Mouse (Mus musculus): ENCODE results near the gene Tiam1. TPM values are rescaled to one million over a fixed set of nuclear protein-coding genes. Genes with fewer than 3 reads are reported as not detected.

The Tiam1 gene
- polyA plus RNA-seq, 3 experiments from 2014 or later: 31.4 to 71.7 (median 56.0) TPM

DNA sequence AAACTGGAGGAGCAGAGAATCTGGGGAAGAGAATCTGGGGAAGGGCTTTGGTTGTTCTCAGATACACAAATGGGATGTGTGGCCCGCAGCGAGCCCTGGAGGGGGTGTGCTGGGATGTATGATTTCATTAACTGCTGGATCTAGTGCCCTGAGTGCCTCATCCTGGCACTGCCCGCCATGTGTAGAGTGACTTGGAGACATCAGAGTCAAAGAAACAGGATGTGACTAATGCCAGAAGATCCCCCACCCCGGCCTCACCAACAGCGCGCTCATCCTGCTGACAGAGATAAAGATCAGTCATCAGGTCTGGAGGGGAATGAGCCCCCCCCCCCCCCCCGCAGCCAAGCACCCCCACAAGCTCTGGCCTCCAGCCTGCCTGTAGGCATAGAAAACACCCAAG, 308.0 kb downstream of the Tiam1 start:
- ATAC-seq: peak; percentile 63

DNA sequence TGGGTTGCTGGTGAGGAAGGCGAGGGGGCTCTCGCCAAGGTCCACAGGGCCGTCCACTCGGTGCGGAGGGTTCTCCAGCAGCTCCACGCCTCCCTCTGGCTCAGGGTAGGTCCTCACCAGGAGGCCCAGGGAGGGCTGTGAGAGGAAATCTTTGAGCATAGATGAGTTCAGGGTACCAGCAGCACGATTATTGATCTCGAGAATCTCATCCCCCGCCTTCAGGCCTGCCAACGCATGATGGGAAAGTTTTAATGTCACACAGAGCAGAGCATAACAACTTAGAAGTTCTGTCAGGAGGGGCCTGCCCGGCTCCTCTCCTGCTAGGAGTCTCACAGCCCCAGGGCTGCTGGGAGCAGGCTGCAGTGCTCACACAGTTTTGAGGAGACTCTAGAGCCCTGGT, 310.6 kb downstream of the Tiam1 start:
- ATAC-seq: peak; percentile 7

DNA sequence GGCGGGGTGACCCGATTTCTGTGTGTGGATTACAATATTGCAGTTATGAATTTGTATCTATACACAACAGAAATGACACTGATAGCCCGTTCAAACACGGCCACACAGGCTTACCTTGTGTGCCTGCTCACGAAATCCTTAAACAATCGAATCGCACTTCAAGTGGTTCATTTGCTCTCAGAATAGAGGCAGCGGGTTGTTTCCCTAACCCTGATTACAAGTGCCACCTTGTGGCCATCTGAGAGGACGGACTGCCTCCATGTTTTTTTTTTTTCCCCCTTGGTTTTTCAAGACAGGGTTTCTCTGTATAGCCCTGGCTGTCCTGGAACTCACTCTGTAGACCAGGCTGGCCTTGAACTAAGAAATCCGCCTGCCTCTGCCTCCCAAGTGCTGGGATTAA, 312.4 kb downstream of the Tiam1 start:
- ATAC-seq: peak; percentile 26

DNA sequence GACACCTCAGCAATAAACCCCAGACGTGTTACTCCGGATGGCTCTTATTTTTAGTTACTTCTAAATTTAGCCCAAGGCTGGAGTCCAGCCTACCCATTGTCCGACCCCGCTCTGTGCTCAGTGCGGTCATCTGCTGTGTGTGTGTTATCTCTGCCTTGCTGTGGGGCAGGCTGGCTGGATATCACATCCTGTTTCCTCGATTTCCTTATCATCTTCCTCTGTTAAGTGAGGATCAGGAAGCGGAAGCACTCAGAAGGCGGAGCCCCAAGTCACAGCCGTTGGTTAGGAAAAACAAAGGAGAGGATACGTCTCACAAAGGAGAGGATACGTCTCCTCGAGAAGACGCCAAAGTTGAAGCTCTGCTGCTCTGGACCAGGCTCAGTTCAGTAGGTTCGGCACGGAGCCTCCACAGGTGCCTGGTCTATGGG, 313.3 kb downstream of the Tiam1 start:
- ATAC-seq: no peak

DNA sequence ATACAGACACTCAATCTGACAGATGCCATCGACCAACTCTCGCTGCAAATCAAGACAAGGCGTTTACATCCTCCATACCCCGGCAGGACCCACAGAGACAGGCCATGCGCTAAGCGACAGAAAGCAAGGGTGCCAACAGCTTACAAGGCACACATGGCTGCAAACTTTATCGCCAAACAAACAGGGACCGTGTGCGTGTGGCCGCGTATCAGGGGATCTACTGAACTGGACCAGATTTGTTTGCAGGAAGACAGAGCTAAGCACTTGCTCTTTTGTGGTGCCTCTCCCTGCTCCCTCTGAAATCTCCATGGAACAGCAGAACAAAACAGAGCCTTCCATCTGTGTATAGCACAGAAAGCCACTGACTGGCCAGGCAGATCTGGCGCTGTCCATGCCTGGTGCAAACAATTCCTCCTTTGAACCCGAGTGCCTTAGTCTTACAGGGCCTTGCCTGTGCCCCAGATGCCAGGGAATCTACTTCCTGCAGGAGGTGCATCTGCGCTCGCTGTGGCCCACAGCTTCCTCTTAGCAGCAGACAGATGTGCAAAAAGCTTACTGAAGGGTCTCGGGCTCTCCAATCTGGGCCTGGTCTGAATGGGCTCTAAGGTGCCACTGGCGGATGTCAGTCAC, 316.0 kb downstream of the Tiam1 start:
- ATAC-seq: peak; percentile 18

DNA sequence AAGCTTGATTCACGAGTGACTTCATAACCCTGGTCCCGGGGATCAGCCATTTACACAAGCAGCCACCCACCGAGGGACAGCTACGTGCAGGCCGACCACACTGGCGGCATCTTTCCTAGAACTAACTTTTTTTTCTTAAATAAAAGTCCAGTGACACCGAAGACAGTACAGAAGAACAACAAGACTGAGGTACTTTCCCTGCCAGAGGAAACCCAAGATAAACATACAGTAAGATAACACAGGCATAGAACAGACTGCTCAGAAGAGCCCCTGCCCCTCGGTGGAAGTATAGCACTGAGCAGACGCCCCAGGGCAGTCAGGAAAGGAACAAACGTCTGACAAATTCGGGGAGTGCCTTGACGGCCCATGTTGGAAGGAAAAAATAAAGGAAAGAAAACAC, 317.7 kb downstream of the Tiam1 start:
- peak; percentile 71 for ATAC-seq

DNA sequence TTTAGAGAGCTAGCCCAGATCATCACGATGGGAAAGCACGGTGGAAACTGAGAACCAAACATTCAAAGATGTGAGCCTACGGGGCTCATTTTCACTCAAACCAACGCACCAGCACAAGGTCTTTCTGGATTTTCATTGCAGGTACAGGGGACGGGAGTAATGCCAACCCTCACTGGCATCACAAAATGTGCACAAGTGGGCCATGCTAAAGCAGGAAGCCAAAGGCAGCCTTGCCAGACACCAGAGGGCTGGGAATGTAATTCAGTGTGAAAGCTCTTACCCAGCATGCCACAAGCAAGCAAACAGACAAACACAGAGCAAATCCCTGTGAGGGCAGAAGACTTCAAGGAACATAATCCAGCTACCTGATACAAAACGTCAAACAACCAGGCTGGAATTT, 320.7 kb downstream of the Tiam1 start:
- ATAC-seq: no peak

- no peak for ATAC-seq
These were observed 324.9 kb downstream of the Tiam1 start for GRCm38 (mm10) chr16:89818661-89819060.

DNA sequence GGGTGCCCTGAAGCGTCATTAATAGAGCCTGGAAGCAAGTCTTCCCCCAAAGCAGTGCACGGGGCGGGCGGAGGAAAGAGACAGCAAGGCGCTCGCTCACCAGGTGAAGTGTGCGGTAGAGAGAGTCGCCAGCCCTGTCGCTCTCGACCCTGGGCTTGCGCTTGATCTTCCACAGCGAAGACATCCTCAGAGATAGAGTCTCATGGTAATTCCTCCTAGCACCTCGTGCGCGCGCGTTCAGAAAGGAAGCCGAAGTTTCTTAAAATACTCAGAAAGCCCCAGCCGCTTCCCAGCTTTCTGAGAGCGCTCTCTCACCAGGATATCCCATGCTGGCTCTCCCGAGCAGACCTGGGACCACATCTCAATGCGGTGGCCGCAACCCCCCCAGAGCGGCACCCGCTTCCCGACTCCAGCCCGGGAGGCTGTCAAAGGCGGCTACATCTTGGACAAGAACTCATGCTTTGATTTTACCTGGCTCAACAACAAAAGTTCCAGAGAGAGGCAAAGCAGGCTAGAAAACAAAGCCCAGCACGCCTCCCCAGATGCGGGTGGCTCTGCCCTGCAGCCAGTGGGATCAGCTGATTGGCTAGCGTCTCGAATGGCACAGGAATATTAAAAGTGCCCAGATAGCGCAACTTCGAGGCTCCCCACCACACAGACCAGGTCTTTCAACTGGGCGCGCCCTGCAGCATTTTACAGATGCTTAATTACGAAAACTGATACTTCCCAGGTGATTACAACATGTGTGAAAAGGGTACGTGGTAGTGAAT, 325.5 kb downstream of the Tiam1 start:
- no peak for ATAC-seq

DNA sequence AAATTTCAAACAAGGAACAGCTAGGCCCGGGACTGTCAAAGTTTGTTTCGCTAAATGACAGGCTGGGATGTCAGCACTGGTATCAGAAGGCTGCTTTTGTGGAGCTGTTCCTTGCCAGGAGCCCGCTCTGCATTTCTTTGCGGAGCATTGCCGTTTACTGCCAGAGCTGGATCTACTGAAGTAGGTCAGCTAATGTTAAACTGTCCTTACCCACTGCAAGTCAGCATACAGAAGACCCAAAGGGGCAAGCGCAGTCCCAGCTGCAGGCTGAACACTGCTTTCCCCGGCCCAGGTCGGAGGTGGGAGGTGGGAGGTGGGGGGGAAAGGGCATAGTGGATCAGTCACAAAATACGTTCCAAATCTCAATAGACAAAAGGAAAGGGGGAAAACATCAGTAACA, 326.3 kb downstream of the Tiam1 start:
- ATAC-seq: no peak

DNA sequence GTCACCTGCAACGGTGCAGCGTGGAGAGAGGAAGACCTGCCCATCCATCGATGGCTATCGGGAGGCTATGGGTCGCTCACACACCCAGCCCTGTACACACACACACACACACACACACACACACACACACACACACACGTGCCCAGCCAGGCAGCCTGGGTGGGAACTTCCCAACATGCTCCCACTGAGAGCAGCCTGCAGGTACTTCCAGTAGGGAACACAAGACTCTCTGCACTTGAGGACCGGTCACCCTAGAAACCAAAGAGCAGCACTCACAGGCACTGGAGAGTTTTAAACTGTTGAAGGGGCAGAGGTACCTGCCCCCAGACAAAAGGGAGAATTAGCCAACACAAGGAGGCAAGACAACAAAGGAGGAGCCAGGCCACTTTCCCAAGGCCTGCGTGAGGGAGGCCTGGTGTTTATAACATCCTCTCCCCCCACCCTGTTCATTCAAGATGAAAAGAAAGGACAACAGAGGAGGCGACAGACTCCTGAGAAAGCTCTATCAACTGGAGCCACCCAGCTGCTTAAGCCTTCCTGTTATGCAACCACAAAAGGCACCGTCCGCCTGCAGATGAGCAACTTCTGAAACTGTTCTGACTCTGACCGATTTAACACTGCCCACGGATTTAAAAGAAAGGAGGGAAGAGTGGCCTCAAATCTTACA, 326.9 kb downstream of the Tiam1 start:
- peak; percentile 74 for ATAC-seq

DNA sequence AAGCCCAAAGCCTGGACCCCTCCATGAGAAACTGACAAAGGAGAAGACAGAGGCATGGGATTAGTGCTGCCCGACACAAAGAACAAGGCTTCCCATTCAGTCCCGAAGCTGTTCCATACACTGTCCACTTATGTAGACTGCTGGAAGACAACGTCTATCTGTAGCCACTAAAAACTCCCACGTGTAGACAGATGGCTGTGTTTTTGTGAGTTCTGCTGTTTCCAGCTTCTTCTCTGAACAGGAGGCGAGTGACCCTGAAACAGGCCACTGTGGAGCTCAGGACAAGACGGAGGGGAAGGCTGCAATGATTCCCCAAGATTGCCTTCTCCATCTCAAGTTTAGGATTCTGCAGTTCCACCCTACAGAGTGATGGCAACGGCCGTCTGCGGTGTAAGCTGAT, 330.0 kb downstream of the Tiam1 start:
- no peak for ATAC-seq

DNA sequence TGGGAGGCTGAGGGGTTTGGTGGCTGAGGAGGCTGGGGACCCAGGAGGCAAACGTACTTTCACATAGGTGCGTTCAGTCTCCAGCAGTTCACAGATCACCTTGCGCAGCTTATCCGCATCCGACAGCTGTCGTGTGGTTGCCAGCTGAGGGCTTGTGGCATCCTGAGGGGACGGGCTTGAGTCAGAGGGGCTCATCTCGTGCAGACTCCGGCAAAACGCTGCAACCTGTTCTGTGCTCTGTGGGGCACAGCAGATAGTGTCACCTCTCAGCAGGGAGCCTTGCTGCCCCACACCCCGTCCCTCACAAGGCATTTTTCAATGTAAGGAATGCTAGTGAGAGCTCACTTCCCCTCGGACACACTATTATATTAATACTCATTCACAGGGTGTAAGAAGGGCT, 330.7 kb downstream of the Tiam1 start:
- ATAC-seq: no peak

DNA sequence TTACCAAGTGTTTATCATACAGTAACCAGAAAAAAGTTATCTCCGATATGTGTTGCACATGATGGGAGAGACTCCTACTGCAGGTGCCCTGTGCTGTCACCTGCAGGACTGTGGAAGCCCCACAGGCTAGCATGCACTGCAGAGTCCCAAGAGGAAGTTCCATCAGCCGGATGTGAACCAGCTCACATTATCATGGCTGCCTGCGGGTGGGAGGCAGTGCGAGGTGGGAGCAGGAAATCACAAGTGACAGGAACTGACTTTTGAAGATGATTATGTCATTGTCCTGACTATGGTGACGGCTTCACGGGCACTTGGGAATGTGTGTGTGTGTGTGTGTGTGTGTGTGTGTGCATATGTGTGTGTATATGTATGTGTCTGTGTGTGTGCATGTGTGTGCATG, 333.2 kb downstream of the Tiam1 start:
- ATAC-seq: peak; percentile 45

- ATAC-seq: no peak
These were observed 335.4 kb downstream of the Tiam1 start for GRCm38 (mm10) chr16:89808168-89808567.

GRCm38 (mm10) chr16:89805946-89806345, 337.6 kb downstream of the Tiam1 start:
- ATAC-seq: no peak

- ATAC-seq: no peak
These were observed 338.4 kb downstream of the Tiam1 start for GRCm38 (mm10) chr16:89805210-89805609.

DNA sequence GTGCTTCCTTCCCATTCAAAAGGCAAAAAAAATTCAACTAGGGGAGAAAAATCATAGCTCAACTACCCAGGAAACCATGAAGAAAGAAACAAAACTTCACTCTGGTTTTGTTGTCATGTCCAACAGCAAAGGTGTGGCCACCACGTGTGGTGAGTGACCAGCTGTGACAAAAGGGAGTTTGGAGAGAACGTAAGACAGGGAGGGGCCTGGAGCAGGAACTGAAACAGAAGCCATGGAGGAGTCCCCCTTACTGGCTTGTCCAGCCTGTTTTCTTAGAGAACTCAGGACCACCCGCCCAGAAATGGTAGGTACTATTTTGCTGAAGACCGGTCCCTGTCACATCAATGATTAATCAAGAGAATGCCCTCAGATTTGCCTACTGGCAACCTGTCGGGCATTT, 342.1 kb downstream of the Tiam1 start:
- no peak for ATAC-seq

GRCm38 (mm10) chr16:89799772-89800171, 343.8 kb downstream of the Tiam1 start:
- ATAC-seq: no peak

- ATAC-seq: no peak
These were observed 347.0 kb downstream of the Tiam1 start for GRCm38 (mm10) chr16:89796566-89796965.

DNA sequence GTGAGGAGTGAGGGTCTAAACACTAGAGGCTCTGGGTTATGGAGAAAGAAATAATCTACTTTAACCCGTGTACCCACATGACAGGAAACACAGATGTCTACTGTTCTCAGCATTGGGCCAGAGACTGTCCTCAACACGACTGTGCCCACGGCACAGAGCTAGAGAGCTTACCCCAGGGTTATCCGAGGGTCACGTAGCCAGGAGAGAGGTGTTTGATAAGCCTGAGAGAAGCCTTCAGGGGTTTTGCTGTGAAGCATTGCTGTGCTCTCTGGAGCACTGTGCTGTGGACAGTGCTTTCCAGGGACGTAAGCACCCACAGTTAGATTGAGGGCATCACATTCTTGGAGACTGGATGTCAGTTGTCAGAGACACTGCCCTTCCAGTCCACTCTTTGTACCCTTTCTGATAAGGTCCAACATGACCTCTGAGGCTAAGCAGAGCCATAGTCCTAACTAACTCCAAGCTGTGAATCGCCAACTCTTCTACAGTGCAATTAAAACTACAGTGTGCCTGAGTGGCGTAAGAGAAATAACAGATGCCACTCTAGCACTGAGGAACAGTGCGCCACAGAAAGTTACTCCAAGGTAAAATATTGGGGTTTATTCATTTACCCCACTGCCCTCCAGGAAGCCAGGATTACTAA, 353.7 kb downstream of the Tiam1 start:
- ATAC-seq: no peak

DNA sequence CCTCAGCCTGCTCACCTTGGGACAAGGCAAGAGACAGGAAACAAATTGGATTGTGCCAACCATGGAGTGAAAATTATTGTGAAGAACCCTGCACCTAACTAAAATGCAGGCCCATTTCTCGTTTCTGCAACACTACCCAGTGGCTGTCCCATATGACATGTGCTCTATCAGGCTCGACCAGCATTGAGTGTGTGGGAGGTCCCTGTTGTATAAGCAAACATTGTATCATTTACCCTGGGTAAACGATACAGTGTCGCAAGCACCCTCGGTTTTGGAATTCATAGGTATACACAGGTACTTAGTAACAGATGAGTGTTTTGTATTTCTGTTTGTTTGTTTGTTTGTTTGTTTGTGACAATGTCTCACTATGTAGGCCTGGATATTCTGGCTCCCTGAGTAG, 357.8 kb downstream of the Tiam1 start:
- no peak for ATAC-seq

DNA sequence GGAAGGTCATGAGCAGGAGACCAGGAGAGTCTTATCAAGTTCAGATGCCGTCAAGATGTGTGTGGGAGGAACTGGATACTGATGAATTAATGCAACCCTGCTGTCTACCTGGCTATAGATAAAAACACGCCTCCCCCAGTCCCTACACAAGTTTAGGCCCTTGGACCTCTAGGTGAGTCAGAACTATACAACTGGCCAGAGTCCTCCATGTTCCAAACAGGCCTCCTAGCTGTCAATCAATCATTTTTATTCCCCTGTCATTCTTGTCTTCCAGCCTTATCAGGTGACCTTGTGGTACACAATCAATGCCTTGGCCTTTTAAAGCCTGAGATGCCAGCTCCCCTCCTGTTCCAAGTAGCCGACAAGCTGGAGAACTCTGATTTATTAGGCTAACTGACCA, 363.9 kb downstream of the Tiam1 start:
- ATAC-seq: no peak
